Mouse (Mus musculus) midbrain, embryonic 10.5 days (tissue): ENCODE measurements around the gene Gm20388. TPM values are rescaled to one million over a fixed set of nuclear protein-coding genes. Genes with fewer than 3 reads are reported as not detected.

ENCODE experiments used
- DNase-seq: peaks from one replicate; pipeline ENCODE4 v3.0.0-alpha.2; 2017; ENCODE audit warnings: low spot score
- H3K27ac ChIP-seq: fragments of 300-500 bp; sonication (generic); replicated peaks from 2 replicates; pipeline ENCODE4 v1.5.1; 2016; ENCODE audit warnings: mild to moderate bottlenecking
- H3K27me3 ChIP-seq: fragments of 300-500 bp; sonication (generic); 2 replicates; pipeline ENCODE4 v1.6.1; 2016; ENCODE audit warnings: low read depth, mild to moderate bottlenecking; ENCODE audit not compliant: poor library complexity, severe bottlenecking
- H3K36me3 ChIP-seq: fragments of 300-500 bp; sonication (generic); 2 replicates; pipeline ENCODE4 v1.6.1; 2016; ENCODE audit warnings: mild to moderate bottlenecking, moderate library complexity
- H3K4me1 ChIP-seq: fragments of 300-500 bp; sonication (generic); 2 replicates; pipeline ENCODE4 v1.6.1; 2016
- H3K4me3 ChIP-seq: fragments of 300-500 bp; sonication (generic); 2 replicates; pipeline ENCODE4 v1.5.1; 2016; ENCODE audit warnings: mild to moderate bottlenecking, moderate library complexity
- H3K9me3 ChIP-seq: fragments of 300-500 bp; sonication (generic); replicated peaks from 2 replicates; pipeline ENCODE4 v1.6.1; 2016; ENCODE audit warnings: mild to moderate bottlenecking
- WGBS: fragments of 180-500 bp; shearing (Covaris S2); methylation state at CpG from one replicate; pipeline ENCODE4 v1.1.7; 2016; 5-methylcytosine and 5-hydroxymethylcytosine counted together
- polyA plus RNA-seq: library from polyadenylated mRNA; unstranded; fragments of >200 nt; fragmentation: Nextera tagmentation; extraction: Ambion mirVana; gene quantifications from 2 replicates; pipeline ENCODE4 v1.2.1, GENCODE M21; 2016

Gene Gm20388
- polyA plus RNA-seq, 1 experiment from 2014 or later: 7.1 TPM

DNA sequence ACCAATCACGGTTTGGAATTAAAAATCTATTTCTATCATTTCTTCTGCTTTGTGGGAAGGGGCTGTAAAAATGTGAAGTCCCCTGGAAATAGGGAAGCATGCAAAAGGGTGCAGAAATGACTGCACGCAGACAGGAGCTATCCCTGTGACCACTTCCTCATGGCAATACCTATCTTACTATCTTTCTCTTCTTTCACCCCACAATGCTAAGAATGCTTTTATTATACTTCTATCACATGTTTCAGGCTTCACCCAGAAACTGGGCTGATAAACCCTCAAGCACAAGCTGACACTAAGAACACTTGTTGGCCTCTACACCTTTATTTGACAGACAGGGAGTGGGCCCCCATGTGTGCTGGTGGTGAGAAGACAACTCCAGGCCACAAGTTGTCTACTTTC, 3021.9 kb downstream of the Gm20388 start:
- Histone ChIP-seq H3K27ac (no peak overlapping the region), H3K4me1 (peaks cover 7% of the 10 kb centered on the region), H3K27me3 (no peaks in the 10 kb centered on the region), H3K9me3 (no peaks in the 10 kb centered on the region), H3K36me3 (0 out of 2 replicates have a peak, but pooled peaks cover 11% of the 10 kb centered on the region), H3K4me3 (no peak overlapping the region)
- DNase-seq: no peak
- WGBS: 94% methylated on average over 2 of the region's 2 CpGs

DNA sequence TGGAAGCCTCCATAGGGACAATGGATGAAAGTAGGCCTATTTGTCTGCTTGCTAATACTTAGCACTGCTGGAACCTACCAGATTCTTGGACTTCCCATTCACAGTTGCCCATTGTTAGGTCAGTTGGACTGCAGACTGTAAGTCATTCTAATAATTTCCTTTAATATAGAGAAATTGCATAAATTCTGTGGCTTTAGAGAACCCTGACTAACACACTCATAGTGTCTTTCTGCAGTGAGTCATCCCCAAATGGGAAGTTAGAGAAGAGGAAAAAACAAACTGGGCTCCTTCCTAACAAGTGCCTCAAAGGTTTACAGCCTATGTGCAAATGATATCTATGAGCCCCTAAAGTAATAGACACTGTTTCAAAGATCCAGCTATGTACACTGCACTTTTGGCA, 3023.3 kb downstream of the Gm20388 start:
- no peaks in the 10 kb centered on the region for H3K27me3 ChIP-seq
- no peaks in the 10 kb centered on the region for H3K9me3 ChIP-seq
- no peak overlapping the region for H3K27ac ChIP-seq
- peaks cover 18% of the 10 kb centered on the region for H3K4me1 ChIP-seq
- no peaks in the 10 kb centered on the region for H3K36me3 ChIP-seq
- DNase-seq: no peak
- H3K4me3 ChIP-seq: no peak overlapping the region

DNA sequence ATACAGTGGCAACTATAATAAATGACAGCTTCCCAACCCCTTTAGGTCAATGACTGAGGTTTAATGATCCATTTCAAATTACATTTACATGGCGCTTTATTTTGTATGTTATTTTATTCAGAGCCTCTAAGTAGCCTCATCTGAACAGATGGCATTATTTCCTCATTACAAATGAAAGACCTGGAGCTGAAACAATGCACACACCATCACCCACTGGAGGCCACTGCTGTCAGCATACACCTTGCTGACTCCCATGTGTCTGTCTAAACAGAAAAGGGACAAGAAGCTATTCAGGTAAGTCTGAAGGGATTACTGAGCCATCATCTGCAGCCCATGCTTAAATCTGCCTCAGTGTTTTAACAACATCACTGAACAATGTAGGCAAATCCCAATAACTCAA, 3024.5 kb downstream of the Gm20388 start:
- Histone ChIP-seq H3K4me3 (no peak overlapping the region), H3K36me3 (no peaks in the 10 kb centered on the region), H3K4me1 (peaks cover 21% of the 10 kb centered on the region), H3K9me3 (no peaks in the 10 kb centered on the region), H3K27me3 (no peaks in the 10 kb centered on the region), H3K27ac (no peak overlapping the region)
- 84% methylated on average over 1 of the region's 1 CpGs for WGBS
- DNase-seq: no peak

DNA sequence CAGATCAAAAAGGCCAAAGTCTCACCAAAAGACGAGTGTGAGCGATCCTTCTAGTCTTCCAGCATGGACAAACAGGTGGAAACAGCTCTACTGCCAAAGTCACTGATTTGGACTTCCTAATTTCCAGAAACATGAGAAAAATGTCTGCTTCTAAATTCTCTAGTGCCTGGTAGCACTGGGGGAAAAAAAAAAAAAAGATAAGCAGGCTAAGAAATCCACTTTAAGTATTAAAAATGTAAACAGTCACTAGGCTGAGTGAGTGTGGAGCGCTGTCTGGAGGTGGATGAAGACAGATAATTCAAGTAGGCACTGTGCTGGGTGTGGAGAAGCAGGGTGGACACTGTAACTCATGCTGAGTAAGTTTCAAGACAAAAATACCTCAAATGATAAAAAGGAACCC, 3025.3 kb downstream of the Gm20388 start:
- Histone ChIP-seq H3K27me3 (no peaks in the 10 kb centered on the region), H3K4me1 (peaks cover 21% of the 10 kb centered on the region), H3K36me3 (0 out of 2 replicates have a peak, but pooled peaks cover 1% of the 10 kb centered on the region), H3K27ac (no peak overlapping the region), H3K4me3 (no peak overlapping the region), H3K9me3 (no peaks in the 10 kb centered on the region)
- WGBS: 92% methylated on average over 3 of the region's 3 CpGs
- no peak for DNase-seq

DNA sequence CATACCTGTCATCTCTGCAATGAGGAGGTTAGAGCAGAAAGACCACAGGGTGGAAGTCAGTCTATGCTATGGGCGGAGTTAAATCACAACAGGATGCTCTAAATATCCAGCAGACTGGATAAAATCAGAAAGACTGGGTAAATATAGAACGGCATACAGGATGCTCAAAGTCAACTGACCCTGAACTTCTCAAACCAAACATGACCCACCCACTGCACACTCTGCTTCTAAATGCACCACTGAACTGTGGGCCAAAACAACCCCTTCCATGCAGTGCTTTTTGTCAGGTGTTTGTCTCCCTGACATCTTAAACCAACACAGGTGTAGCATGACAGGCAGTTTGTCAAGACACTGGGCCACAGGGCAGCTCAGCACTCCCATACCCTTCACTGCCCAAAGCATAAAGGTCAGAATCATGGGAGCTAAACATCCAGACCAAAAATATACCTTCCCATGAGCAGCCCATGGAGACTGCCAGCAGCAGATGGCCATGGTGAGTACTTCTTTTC, 3027.0 kb downstream of the Gm20388 start:
- H3K27ac ChIP-seq: no peak overlapping the region
- H3K4me3 ChIP-seq: no peak overlapping the region
- H3K4me1 ChIP-seq: peaks cover 14% of the 10 kb centered on the region
- 0 out of 2 replicates have a peak, but pooled peaks cover 2% of the 10 kb centered on the region for H3K36me3 ChIP-seq
- 93% methylated on average over 2 of the region's 2 CpGs for WGBS
- DNase-seq: no peak
- H3K27me3 ChIP-seq: no peaks in the 10 kb centered on the region
- no peaks in the 10 kb centered on the region for H3K9me3 ChIP-seq

DNA sequence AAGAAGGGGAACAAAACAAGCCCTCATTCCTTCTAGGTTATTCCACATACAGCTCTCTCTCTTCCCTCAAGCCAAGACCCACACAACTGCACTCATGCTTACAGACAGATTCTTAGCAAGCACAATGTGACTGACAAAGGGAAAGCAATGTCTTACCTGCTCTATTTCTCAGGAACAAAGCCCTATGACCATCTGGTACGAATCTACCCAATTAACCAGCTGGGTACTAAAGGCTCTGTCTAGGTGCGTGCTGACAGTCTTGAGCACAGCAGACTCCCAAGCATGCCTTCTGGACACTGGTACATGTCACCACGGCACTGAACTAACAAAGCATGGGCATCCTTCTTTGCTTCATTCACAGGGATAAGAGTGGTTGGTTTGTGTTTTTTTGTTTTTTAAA, 3027.5 kb downstream of the Gm20388 start:
- Histone ChIP-seq H3K27ac (no peak overlapping the region), H3K9me3 (no peaks in the 10 kb centered on the region), H3K36me3 (0 out of 2 replicates have a peak, but pooled peaks cover 2% of the 10 kb centered on the region), H3K27me3 (no peaks in the 10 kb centered on the region), H3K4me1 (peaks cover 14% of the 10 kb centered on the region), H3K4me3 (no peak overlapping the region)
- DNase-seq: no peak
- 70% methylated on average over 3 of the region's 3 CpGs for WGBS

DNA sequence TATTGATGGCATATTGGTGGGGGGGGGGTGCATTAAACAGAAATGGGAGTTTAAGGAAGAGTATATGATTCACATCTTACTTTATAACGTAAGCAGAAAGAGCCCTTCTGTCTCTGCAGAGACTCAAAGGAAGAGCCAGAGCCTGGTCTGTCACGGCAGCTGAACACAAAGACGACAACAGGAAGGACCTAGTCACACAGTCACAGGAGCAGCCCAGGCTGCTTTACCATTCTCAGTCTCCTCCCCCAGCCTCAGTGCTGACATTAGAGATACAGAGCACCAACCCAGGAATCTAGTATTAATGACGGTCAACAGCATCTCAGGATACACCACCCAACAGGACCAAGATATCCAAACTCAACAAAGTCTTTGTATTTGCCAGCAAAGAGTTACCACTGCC, 3027.9 kb downstream of the Gm20388 start:
- WGBS: 59% methylated on average over 4 of the region's 4 CpGs
- Histone ChIP-seq H3K27me3 (no peaks in the 10 kb centered on the region), H3K4me3 (no peak overlapping the region), H3K36me3 (0 out of 2 replicates have a peak, but pooled peaks cover 2% of the 10 kb centered on the region), H3K9me3 (no peaks in the 10 kb centered on the region), H3K27ac (no peak overlapping the region), H3K4me1 (peaks cover 14% of the 10 kb centered on the region)
- DNase-seq: no peak

DNA sequence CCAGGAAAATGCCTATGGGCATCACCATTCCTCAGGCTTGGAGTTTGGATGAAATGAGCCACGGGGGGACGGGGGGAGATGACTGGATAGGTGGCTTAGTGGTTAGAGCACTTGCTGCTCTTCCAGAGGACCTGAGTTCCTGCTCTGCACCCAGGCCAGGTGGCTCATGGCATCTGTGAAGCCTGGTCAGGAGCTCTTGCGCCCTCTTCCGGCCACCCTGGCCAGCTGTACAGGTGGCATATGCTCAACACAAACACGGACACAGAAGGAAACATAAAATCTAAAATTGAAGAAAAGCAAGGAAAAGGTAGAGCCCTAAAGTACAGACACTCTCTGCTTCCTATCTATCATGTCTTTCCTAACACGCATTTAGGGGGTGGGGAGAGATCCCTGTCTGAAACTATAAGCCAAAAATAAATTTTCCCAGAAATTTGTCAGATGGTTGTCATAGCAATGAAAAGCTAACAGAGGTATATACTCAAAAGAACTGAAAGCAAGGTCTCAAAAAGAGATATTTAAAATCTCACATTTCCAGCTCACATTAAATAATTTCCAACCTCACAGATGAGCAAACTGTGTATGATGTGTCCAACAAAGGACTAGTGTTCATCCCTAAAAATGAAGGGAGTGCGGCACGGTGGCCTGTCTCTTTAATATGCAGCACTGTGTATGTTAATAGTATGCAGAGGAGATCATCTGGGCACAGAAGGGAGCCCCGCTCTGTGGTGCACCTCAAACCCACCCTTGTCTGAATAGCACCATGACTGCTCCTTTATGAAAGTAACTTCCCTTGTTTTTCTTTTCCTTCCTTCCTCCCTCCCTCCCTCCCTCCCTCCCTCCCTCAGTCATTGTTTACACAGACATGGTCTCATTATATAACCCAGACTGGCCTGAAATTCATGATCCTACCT, 3032.4 kb downstream of the Gm20388 start:
- H3K4me3 ChIP-seq: no peak overlapping the region
- H3K9me3 ChIP-seq: no peaks in the 10 kb centered on the region
- 89% methylated on average over 9 of the region's 9 CpGs for WGBS
- H3K4me1 ChIP-seq: peaks cover 11% of the 10 kb centered on the region
- no peaks in the 10 kb centered on the region for H3K27me3 ChIP-seq
- H3K36me3 ChIP-seq: 0 out of 2 replicates have a peak, but pooled peaks cover 2% of the 10 kb centered on the region
- H3K27ac ChIP-seq: no peak overlapping the region
- DNase-seq: no peak

DNA sequence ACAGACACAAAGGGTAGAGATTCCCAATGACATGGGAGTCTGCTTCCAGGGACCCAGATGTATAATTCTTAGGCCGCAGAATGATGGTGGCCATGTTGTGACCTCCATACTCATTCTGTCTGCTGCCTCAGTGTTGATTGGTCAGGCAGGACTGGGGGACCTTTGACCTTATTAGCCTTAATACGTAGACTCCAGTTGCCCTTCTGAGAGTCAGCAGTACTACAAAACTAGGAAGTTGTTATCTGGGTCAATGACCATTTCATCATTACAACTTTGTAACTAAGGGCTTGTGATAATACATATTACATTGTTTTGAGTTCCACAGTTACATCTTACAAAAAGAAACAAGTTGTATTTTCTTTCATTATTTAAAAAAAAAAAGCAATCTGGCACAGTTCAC, 3035.1 kb downstream of the Gm20388 start:
- Histone ChIP-seq H3K4me1 (peaks cover 8% of the 10 kb centered on the region; the same call in 1 of the 2 replicates), H3K4me3 (no peak overlapping the region), H3K9me3 (no peaks in the 10 kb centered on the region), H3K27me3 (no peaks in the 10 kb centered on the region), H3K36me3 (0 out of 2 replicates have a peak, but pooled peaks cover 2% of the 10 kb centered on the region), H3K27ac (no peak overlapping the region)
- WGBS: 76% methylated on average over 2 of the region's 2 CpGs
- DNase-seq: no peak

DNA sequence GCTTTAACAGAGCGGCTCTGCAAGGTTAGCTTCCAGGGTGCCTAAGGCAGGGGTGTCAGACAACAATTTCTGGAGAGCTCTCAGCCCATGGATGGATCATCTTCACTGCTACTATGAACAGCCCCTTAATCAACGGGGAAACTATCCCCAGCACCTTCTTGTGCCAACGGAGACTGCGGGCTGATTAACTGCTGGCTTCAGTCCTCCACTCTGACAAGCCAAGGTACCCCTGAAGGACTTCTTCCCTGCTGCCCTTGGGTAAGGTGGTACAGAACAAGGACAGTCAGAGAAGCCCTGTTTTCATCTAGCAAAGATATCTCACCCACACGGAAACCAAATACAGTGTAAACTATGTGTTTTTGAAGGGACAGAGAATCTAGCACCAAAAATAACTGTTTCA, 3039.1 kb downstream of the Gm20388 start:
- no peak overlapping the region for H3K27ac ChIP-seq
- peaks cover 13% of the 10 kb centered on the region; the same call in 1 of the 2 replicates for H3K4me1 ChIP-seq

DNA sequence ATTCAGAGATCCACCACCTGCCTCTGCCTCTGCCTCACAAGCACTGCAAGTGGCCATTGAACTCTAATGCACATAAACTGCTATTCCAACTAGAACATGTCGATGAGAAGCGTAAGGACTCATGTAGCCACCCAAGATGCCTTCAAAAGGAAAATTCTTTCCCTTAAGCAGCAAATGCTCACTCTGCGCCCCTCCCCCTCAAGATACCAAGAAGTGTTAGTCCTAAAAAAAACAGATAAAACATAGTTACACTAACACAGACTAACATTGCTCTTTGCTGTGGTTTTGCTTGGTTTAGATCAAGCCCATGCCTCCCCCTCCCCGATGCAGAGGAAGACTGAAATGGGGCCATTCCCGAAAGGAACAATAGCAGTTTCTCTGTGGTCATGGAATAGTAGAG, 3040.8 kb downstream of the Gm20388 start:
- H3K4me3 ChIP-seq: no peak overlapping the region
- H3K27me3 ChIP-seq: no peaks in the 10 kb centered on the region
- 90% methylated on average over 5 of the region's 5 CpGs for WGBS
- DNase-seq: no peak
- peaks cover 16% of the 10 kb centered on the region; the same call in 1 of the 2 replicates for H3K4me1 ChIP-seq
- no peaks in the 10 kb centered on the region for H3K36me3 ChIP-seq
- H3K9me3 ChIP-seq: no peaks in the 10 kb centered on the region
- H3K27ac ChIP-seq: no peak overlapping the region

More for the DNA sequence above, 3039.1 kb downstream of the Gm20388 start:
- H3K27me3 ChIP-seq: no peaks in the 10 kb centered on the region
- no peak overlapping the region for H3K4me3 ChIP-seq
- H3K9me3 ChIP-seq: no peaks in the 10 kb centered on the region
- 90% methylated on average over 5 of the region's 5 CpGs for WGBS
- DNase-seq: no peak
- no peaks in the 10 kb centered on the region for H3K36me3 ChIP-seq

DNA sequence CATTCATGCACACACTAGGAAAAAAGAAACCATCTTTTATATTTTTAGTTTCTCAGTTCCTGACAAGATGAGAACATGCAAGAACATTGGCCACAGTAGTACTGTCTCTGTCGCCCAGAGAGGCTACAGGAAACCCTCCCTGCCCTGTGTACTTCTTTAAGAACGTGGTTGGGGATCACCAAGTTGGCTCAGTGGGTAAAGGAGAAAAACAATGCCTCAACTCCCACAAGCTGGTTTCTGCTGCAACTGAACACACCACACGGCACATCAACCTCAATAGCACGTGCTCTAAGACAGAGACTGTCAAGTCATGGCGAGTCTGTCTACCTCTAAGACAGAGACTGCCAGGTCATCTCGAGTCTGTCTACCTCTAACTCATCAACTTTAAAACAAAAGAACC, 3042.4 kb downstream of the Gm20388 start:
- H3K27ac ChIP-seq: no peak overlapping the region
- peaks cover 20% of the 10 kb centered on the region; the same call in 1 of the 2 replicates for H3K4me1 ChIP-seq
- no peaks in the 10 kb centered on the region for H3K9me3 ChIP-seq
- H3K27me3 ChIP-seq: no peaks in the 10 kb centered on the region
- 86% methylated on average over 6 of the region's 6 CpGs for WGBS
- H3K36me3 ChIP-seq: no peaks in the 10 kb centered on the region
- no peak for DNase-seq
- H3K4me3 ChIP-seq: no peak overlapping the region
